Mouse (Mus musculus) embryonic facial prominence, embryonic 14.5 days (tissue): Measurements from ENCODE around the gene Apoe. TPM values are rescaled to one million over a fixed set of nuclear protein-coding genes. Genes with fewer than 3 reads are reported as not detected.

Source experiments
- ATAC-seq: fragments of 200-750 bp; cut with Nextera tagmentation; 2 replicates; pipeline ENCODE4 v1.8.0; 2017; ENCODE audit warnings: low read depth, moderate number of reproducible peaks, moderate TSS enrichment
- DNase-seq: peaks from one replicate; pipeline ENCODE4 v3.0.0-alpha.2; 2015; ENCODE audit warnings: low spot score
- H3K27ac ChIP-seq: fragments of 300-500 bp; sonication (generic); replicated peaks from 2 replicates; pipeline ENCODE4 v1.5.1; 2014; ENCODE audit warnings: low read depth, mild to moderate bottlenecking, low read length, moderate library complexity
- H3K27me3 ChIP-seq: fragments of 300-500 bp; sonication (generic); replicated peaks from 2 replicates; pipeline ENCODE4 v1.6.1; 2014; ENCODE audit warnings: low read length; ENCODE audit not compliant: control insufficient read depth, insufficient read depth
- H3K36me3 ChIP-seq: fragments of 300-500 bp; sonication (generic); 2 replicates; pipeline ENCODE4 v1.6.1; 2014; ENCODE audit warnings: low read length, mixed read lengths; ENCODE audit not compliant: control insufficient read depth, insufficient read depth
- H3K4me1 ChIP-seq: fragments of 300-500 bp; sonication (generic); 2 replicates; pipeline ENCODE4 v1.6.1; 2014; ENCODE audit warnings: antibody characterized with exemption, low read length; ENCODE audit not compliant: control insufficient read depth, insufficient read depth
- H3K4me2 ChIP-seq: fragments of 300-500 bp; sonication (generic); 2 replicates; pipeline ENCODE4 v1.6.1; 2014; ENCODE audit warnings: low read depth, mild to moderate bottlenecking, low read length, moderate library complexity, mixed read lengths
- H3K4me3 ChIP-seq: fragments of 300-500 bp; sonication (generic); 2 replicates; pipeline ENCODE4 v1.5.1; 2014; ENCODE audit warnings: low read depth, mild to moderate bottlenecking, low read length
- H3K9ac ChIP-seq: fragments of 300-500 bp; sonication (generic); 2 replicates; pipeline ENCODE4 v1.6.1; 2014; ENCODE audit warnings: low read depth, mild to moderate bottlenecking, low read length, moderate library complexity, mixed read lengths
- H3K9me3 ChIP-seq: fragments of 300-500 bp; sonication (generic); 2 replicates; pipeline ENCODE4 v1.6.1; 2016; ENCODE audit warnings: low read length; ENCODE audit not compliant: control insufficient read depth
- WGBS: fragments of 180-500 bp; shearing (Covaris S2); extraction: QIAGEN DNeasy Blood & Tissue Kit; methylation state at CpG from one replicate; pipeline ENCODE4 v1.1.7; 2014; 5-methylcytosine and 5-hydroxymethylcytosine counted together
- polyA plus RNA-seq: library from polyadenylated mRNA; unstranded; fragments of >200 nt; fragmentation: Nextera tagmentation; extraction: Ambion mirVana; gene quantifications from 2 replicates; pipeline ENCODE4 v1.2.1, GENCODE M21; 2014

Gene Apoe
- polyA plus RNA-seq, 1 experiment from 2014 or later = 510 TPM

GRCm38 (mm10) chr7:19671511-19671910, 27.5 kb downstream of the Apoe start:
- Histone ChIP-seq H3K9me3 (no peaks in the 10 kb centered on the region), H3K4me1 (no peaks in the 10 kb centered on the region), H3K9ac (no peak overlapping the region), H3K4me2 (no peak overlapping the region), H3K27me3 (no peaks in the 10 kb centered on the region), H3K4me3 (no peak overlapping the region), H3K36me3 (no peaks in the 10 kb centered on the region), H3K27ac (no peak overlapping the region)
- DNase-seq = no peak
- ATAC-seq = no peak
- WGBS = 66% methylated on average over 10 of the region's 10 CpGs

GRCm38 (mm10) chr7:19668947-19669721, 29.9 kb downstream of the Apoe start:
- Histone ChIP-seq H3K27me3 (no peaks in the 10 kb centered on the region), H3K4me2 (peak overlapping the region; percentile 39), H3K36me3 (no peaks in the 10 kb centered on the region), H3K27ac (peak overlapping the region; percentile 68), H3K9me3 (no peaks in the 10 kb centered on the region), H3K9ac (peak overlapping the region; percentile 28), H3K4me1 (peaks cover 4% of the 10 kb centered on the region; the same call in 1 of the 2 replicates), H3K4me3 (no peak overlapping the region)
- 2% methylated on average over 10 of the region's 10 CpGs for WGBS
- ATAC-seq = peak; percentile 81
- peak; percentile 97 for DNase-seq

DNA sequence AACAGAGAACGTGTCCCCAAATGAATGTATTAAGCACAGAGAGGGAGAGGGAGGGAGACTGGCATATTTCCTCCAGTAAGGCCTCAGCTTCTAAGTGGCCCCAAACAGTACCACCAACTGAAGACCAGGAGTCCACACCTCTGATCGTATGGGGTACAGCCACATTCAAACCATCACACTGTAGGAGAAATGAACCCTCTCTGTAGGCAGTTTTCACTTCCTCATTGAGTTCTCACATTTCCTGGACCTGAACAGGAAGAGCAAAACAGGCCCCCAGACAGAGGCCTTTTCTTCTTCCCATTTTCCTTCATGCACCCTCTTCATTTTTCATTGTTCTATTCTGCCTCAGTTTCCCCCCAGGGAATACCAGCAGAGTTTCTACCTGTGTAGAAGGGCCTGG, 31.6 kb downstream of the Apoe start:
- WGBS = 78% methylated on average over 2 of the region's 2 CpGs
- Histone ChIP-seq H3K27me3 (no peaks in the 10 kb centered on the region), H3K36me3 (0 out of 2 replicates have a peak, but pooled peaks cover 4% of the 10 kb centered on the region), H3K4me3 (no peak overlapping the region), H3K9ac (no peak overlapping the region), H3K4me1 (peaks cover 13% of the 10 kb centered on the region), H3K27ac (no peak overlapping the region), H3K9me3 (no peaks in the 10 kb centered on the region), H3K4me2 (no peak overlapping the region)
- ATAC-seq (no peak), DNase-seq (no peak)

GRCm38 (mm10) chr7:19666750-19667149, 32.2 kb downstream of the Apoe start:
- ATAC-seq = no peak
- Histone ChIP-seq H3K36me3 (peaks cover 9% of the 10 kb centered on the region; the same call in 1 of the 2 replicates), H3K27me3 (no peaks in the 10 kb centered on the region), H3K4me2 (no peak overlapping the region), H3K9me3 (no peaks in the 10 kb centered on the region), H3K4me1 (peaks cover 13% of the 10 kb centered on the region), H3K9ac (no peak overlapping the region), H3K27ac (no peak overlapping the region), H3K4me3 (no peak overlapping the region)
- DNase-seq = no peak
- 61% methylated on average over 3 of the region's 3 CpGs for WGBS

- Histone ChIP-seq H3K9me3 (no peaks in the 10 kb centered on the region), H3K4me2 (peak within 1 kb of the TSS; percentile 86), H3K9ac (peak within 1 kb of the TSS; percentile 98), H3K4me3 (peak within 1 kb of the TSS; percentile 100), H3K27me3 (no peaks in the 10 kb centered on the region), H3K27ac (peak within 1 kb of the TSS; percentile 95), H3K4me1 (peaks cover 13% of the 10 kb centered on the region), H3K36me3 (peaks cover 16% of the 10 kb centered on the region; the same call in 1 of the 2 replicates)
- ATAC-seq (peak; percentile 93), DNase-seq (peak; percentile 98)
- WGBS = under 1% methylated on average over 46 of the region's 63 CpGs
Measured at GRCm38 (mm10) chr7:19664955-19665841, 33.8 kb downstream of the Apoe start, which contains the start of gene Clptm1. Gene Clptm1, minus strand, starts transcription at chr7:19665033.

DNA sequence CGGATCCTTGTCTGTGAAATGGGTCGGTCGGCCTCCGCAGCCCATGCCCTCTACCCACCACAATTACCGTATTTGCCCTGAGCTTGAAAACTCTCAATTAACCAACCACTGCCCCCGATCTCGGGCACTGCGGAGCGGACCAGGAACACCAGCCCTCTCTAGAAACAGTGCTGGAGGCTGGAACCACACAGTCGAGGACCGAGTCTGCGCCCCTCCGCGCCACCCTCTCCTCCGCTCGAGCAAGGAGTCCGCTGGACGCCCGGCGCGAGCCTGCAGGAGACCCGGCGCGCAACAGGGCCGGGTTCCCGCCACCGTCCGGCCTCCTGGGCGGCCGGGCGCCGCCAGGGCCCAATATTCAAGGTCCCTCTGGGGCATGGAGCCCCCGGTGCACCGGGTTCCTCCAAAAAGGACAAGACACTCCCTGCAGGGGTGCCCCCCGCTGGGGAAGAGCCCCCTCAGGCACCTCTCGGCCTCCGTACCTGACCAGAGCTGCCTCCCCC, 34.5 kb downstream of the Apoe start:
- no peaks in the 10 kb centered on the region for H3K27me3 ChIP-seq
- H3K4me1 ChIP-seq = peaks cover 13% of the 10 kb centered on the region
- DNase-seq (no peak), ATAC-seq (peak; percentile 38)
- H3K4me2 ChIP-seq = peak overlapping the region; percentile 86
- H3K9ac ChIP-seq = peak overlapping the region; percentile 98
- no peaks in the 10 kb centered on the region for H3K9me3 ChIP-seq
- H3K36me3 ChIP-seq = peaks cover 22% of the 10 kb centered on the region; the same call in 1 of the 2 replicates
- peak overlapping the region; percentile 100 for H3K4me3 ChIP-seq
- WGBS = 2% methylated on average over 9 of the region's 37 CpGs
- peak overlapping the region; percentile 42; the same call in 1 of the 2 replicates for H3K27ac ChIP-seq

GRCm38 (mm10) chr7:19663940-19664339, 35.0 kb downstream of the Apoe start:
- Histone ChIP-seq H3K27me3 (no peaks in the 10 kb centered on the region), H3K9ac (peak overlapping the region; percentile 98), H3K4me3 (peak overlapping the region; percentile 100), H3K9me3 (no peaks in the 10 kb centered on the region), H3K36me3 (peaks cover 22% of the 10 kb centered on the region; the same call in 1 of the 2 replicates), H3K27ac (no peak overlapping the region), H3K4me1 (peaks cover 13% of the 10 kb centered on the region), H3K4me2 (peak overlapping the region; percentile 86)
- ATAC-seq (no peak), DNase-seq (no peak)
- 20% methylated on average over 8 of the region's 8 CpGs for WGBS

- ATAC-seq = no peak
- H3K4me3 ChIP-seq = no peak overlapping the region
- no peaks in the 10 kb centered on the region for H3K4me1 ChIP-seq
- DNase-seq = no peak
- H3K36me3 ChIP-seq = peaks cover 73% of the 10 kb centered on the region
- H3K9ac ChIP-seq = no peak overlapping the region
- H3K27me3 ChIP-seq = no peaks in the 10 kb centered on the region
- no peak overlapping the region for H3K4me2 ChIP-seq
- H3K9me3 ChIP-seq = no peaks in the 10 kb centered on the region
- no peak overlapping the region for H3K27ac ChIP-seq
- 94% methylated on average over 2 of the region's 2 CpGs for WGBS
Measured at GRCm38 (mm10) chr7:19652614-19653013, 46.4 kb downstream of the Apoe start.
